Mouse (Mus musculus): ENCODE results near the gene Inhbb. TPM values are rescaled to one million over a fixed set of nuclear protein-coding genes. Genes with fewer than 3 reads are reported as not detected.

Inhbb gene
- polyA plus RNA-seq, 1 experiment, result 19.2 TPM

DNA sequence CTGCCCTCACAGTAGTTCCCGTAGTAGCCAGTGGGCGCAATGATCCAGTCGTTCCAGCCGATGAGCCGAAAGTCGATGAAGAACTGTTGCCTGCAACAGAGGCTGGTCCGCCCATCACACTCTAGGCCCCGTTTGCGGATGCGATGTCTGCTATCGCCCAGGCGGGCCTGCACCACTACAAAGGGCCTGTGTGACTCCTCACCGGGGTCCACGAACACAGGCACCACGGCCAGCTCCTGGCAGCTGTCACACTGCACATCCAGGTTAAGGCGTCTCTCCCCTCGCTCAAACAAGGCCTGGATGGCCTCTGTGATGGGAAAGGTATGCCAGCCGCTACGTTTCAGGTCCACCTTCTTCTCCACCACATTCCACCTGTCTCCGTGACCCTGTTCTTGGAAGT lies 4.5 kb downstream of the Inhbb start:
- TF ChIP-seq MAX (IDR thresholded peaks at IDR 0.05) (no peak), USF1 (IDR thresholded peaks at IDR 0.05; ENCODE audit: low read depth) (no peak), MYOD1 (IDR thresholded peaks at IDR 0.05; ENCODE audit: control insufficient read depth, insufficient read length, low read depth) (no peak)
- H3K4me3 ChIP-seq (ENCODE audit: insufficient read depth, poor library complexity, severe bottlenecking), result no peak overlapping the region

DNA sequence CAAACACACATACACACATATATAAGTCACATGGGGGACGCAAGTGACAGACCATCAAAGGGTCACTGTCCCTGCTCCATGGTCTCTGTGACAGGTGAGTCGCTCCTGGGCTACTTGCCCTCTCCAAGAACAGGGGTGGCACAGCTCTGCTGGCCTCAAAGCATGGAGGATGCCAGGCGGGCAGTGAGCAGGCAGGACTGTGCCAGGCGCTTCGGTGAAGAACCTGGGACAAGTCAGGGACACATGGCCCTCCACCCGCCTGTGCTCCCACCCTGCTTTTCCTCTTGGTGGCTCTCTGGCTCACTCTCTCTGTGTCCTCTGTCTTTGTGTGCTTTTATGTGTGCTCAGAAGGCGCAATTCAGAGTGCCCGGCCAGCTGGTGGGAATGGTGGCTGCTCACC lies 5.4 kb downstream of the Inhbb start:
- no peaks in the 10 kb centered on the region for H3K36me3 ChIP-seq (ENCODE audit: control insufficient read depth, insufficient read depth)
- H3K27me3 ChIP-seq (ENCODE audit: control insufficient read depth, insufficient read depth, insufficient read length), result no peaks in the 10 kb centered on the region
- no peak for TF ChIP-seq CEBPB (IDR thresholded peaks at IDR 0.05; ENCODE audit: low read depth)
- no peak for TF ChIP-seq MYOD1 (IDR thresholded peaks at IDR 0.05; ENCODE audit: control insufficient read depth, insufficient read length, low read depth)
- no peak for TF ChIP-seq CTCF (IDR thresholded peaks at IDR 0.05; ENCODE audit: control insufficient read depth, insufficient read depth, insufficient read length)
- TF ChIP-seq MYOG (IDR thresholded peaks at IDR 0.05; ENCODE audit: control insufficient read depth, extremely low read depth, insufficient read length), result no peak
- TF ChIP-seq MAX (IDR thresholded peaks at IDR 0.05), result no peak
- no peak for TF ChIP-seq FOSL1 (IDR thresholded peaks at IDR 0.05; ENCODE audit: insufficient read depth, low read length, poor library complexity, severe bottlenecking)
- TF ChIP-seq USF1 (IDR thresholded peaks at IDR 0.05; ENCODE audit: low read depth), result no peak
- H3ac ChIP-seq (ENCODE audit: control insufficient read depth, insufficient read length, low read depth), result no peak overlapping the region
- no peaks in the 10 kb centered on the region for H3K79me3 ChIP-seq (ENCODE audit: low read depth)
- no peaks in the 10 kb centered on the region for H3K79me2 ChIP-seq (ENCODE audit: control insufficient read depth, insufficient read depth)
- no peak overlapping the region for H3K4me3 ChIP-seq (ENCODE audit: insufficient read depth, poor library complexity, severe bottlenecking)

More for the DNA sequence above, 4.5 kb downstream of the Inhbb start:
- no peak overlapping the region for H3ac ChIP-seq (ENCODE audit: control insufficient read depth, insufficient read length, low read depth)
- no peaks in the 10 kb centered on the region for H3K27me3 ChIP-seq (ENCODE audit: control insufficient read depth, insufficient read depth, insufficient read length)
- H3K79me3 ChIP-seq (ENCODE audit: low read depth), result no peaks in the 10 kb centered on the region
- no peaks in the 10 kb centered on the region for H3K79me2 ChIP-seq (ENCODE audit: control insufficient read depth, insufficient read depth)
- H3K36me3 ChIP-seq (ENCODE audit: control insufficient read depth, insufficient read depth), result no peaks in the 10 kb centered on the region

DNA sequence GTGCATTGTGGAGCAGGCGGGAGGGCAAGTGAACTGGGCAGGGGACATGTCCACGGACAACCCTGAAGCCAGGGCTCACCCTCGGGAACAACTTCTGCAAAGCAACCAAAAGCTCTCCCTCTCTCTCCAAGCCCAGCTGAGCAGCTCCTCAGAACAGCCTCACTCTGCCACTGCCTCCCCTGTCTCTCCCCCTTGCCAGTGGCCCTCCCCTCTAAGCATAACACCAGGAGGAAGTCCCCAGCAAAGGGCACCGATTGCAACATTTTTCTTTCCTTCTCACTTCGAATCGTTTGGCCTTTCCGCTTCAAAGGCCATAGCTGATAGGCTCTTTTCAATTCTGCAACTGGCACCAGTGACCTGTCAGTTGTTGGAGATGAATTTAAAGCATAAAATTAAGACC lies 5.9 kb downstream of the Inhbb start:
- Histone ChIP-seq H3K27me3 (ENCODE audit: control insufficient read depth, insufficient read depth, insufficient read length) (no peaks in the 10 kb centered on the region), H3K79me3 (ENCODE audit: low read depth) (no peaks in the 10 kb centered on the region), H3K79me2 (ENCODE audit: control insufficient read depth, insufficient read depth) (no peaks in the 10 kb centered on the region), H3K4me3 (ENCODE audit: insufficient read depth, poor library complexity, severe bottlenecking) (no peak overlapping the region), H3K36me3 (ENCODE audit: control insufficient read depth, insufficient read depth) (no peaks in the 10 kb centered on the region), H3ac (ENCODE audit: control insufficient read depth, insufficient read length, low read depth) (no peak overlapping the region)
- no peak for TF ChIP-seq CTCF (IDR thresholded peaks at IDR 0.05; ENCODE audit: control insufficient read depth, insufficient read depth, insufficient read length)
- TF ChIP-seq CEBPB (IDR thresholded peaks at IDR 0.05; ENCODE audit: low read depth), result no peak
- no peak for TF ChIP-seq USF1 (IDR thresholded peaks at IDR 0.05; ENCODE audit: low read depth)
- no peak for TF ChIP-seq MYOD1 (IDR thresholded peaks at IDR 0.05; ENCODE audit: control insufficient read depth, insufficient read length, low read depth)
- no peak for TF ChIP-seq MAX (IDR thresholded peaks at IDR 0.05)

DNA sequence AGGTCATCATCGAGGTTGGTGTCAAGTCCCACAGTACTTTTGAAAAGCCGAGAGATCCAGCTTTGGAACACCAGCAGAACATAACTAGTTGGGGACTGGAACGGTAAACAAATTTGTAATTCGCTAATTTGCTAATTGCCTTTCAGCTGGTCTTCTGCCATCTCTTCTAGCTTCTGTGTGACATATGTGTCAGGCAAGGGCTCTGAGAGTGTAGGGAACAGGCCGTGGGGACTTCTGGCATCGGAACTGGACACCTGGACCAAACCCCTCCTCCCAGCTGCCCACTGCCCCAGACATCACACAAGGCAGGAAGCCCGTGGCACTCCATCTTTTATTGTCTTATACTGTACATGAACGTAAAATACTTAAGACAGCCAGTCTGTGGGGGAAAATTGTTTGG lies 6.9 kb downstream of the Inhbb start:
- no peak overlapping the region for H3ac ChIP-seq (ENCODE audit: control insufficient read depth, insufficient read length, low read depth)
- H3K4me3 ChIP-seq (ENCODE audit: insufficient read depth, poor library complexity, severe bottlenecking), result no peak overlapping the region
- TF ChIP-seq MAX (IDR thresholded peaks at IDR 0.05) (no peak), MYOG (IDR thresholded peaks at IDR 0.05; ENCODE audit: control insufficient read depth, extremely low read depth, insufficient read length) (no peak), CEBPB (IDR thresholded peaks at IDR 0.05; ENCODE audit: low read depth) (no peak), CTCF (IDR thresholded peaks at IDR 0.05; ENCODE audit: control insufficient read depth, insufficient read depth, insufficient read length) (no peak), MYOD1 (IDR thresholded peaks at IDR 0.05; ENCODE audit: control insufficient read depth, insufficient read length, low read depth) (no peak), FOSL1 (IDR thresholded peaks at IDR 0.05; ENCODE audit: insufficient read depth, low read length, poor library complexity, severe bottlenecking) (no peak), USF1 (IDR thresholded peaks at IDR 0.05; ENCODE audit: low read depth) (no peak)
- no peaks in the 10 kb centered on the region for H3K79me3 ChIP-seq (ENCODE audit: low read depth)
- H3K27me3 ChIP-seq (ENCODE audit: control insufficient read depth, insufficient read depth, insufficient read length), result no peaks in the 10 kb centered on the region
- no peaks in the 10 kb centered on the region for H3K79me2 ChIP-seq (ENCODE audit: control insufficient read depth, insufficient read depth)
- H3K36me3 ChIP-seq (ENCODE audit: control insufficient read depth, insufficient read depth), result no peaks in the 10 kb centered on the region

DNA sequence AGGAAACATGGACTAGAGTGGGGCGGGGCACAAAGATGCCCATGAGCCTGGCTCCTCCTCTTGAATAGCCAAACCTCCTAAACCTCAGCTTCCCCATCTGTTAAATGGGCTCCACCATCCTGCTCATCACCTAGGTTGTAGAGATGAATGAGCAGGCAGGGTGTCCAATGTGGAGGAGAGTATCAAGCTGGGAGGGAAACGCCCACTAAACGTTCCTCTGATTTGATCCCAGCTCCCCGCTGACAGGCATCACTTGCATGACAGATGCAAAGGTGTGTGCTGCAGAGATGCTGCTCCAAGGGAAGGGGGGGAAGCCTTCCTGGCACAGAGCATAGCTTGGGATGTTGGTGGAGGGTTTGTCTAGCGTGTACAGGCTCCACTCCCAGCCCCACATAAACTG lies 11.4 kb downstream of the Inhbb start:
- TF ChIP-seq CEBPB (IDR thresholded peaks at IDR 0.05; ENCODE audit: low read depth), result no peak
- no peak for TF ChIP-seq MAX (IDR thresholded peaks at IDR 0.05)
- no peak for TF ChIP-seq FOSL1 (IDR thresholded peaks at IDR 0.05; ENCODE audit: insufficient read depth, low read length, poor library complexity, severe bottlenecking)
- TF ChIP-seq USF1 (IDR thresholded peaks at IDR 0.05; ENCODE audit: low read depth), result no peak
- TF ChIP-seq CTCF (IDR thresholded peaks at IDR 0.05; ENCODE audit: control insufficient read depth, insufficient read depth, insufficient read length), result no peak
- no peak for TF ChIP-seq MYOD1 (IDR thresholded peaks at IDR 0.05; ENCODE audit: control insufficient read depth, insufficient read length, low read depth)
- TF ChIP-seq MYOG (IDR thresholded peaks at IDR 0.05; ENCODE audit: control insufficient read depth, extremely low read depth, insufficient read length), result no peak

DNA sequence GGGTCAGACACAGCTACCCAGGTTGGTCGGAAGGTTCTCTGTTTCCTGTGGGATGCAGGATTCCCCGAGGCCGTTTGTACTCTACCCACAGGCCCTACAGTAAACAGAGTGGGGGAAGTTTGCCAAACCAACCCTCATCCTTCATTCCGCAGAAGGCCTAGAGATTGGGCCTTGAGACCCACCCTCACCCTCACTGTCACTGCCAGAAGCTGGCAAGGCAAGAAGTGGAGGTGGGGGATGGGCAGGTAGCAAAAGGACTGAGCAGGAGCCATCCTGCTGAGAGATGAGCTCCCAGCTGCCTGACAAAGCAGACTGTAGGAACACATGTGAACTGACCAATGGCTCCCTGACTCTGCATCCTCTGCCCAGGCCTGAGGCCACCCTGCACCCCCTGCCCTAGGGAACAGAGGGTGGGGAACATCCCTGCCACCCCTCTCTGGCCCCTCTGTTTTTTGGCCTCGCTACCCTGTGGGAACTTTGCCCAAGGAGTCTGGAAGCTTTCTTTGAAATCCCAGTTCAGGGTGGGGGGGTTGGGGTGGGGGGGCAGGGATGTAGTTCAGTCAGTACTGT lies 12.4 kb downstream of the Inhbb start:
- Histone ChIP-seq H3K79me2 (ENCODE audit: control insufficient read depth, insufficient read depth) (no peaks in the 10 kb centered on the region), H3ac (ENCODE audit: control insufficient read depth, insufficient read length, low read depth) (no peak overlapping the region), H3K4me3 (ENCODE audit: insufficient read depth, poor library complexity, severe bottlenecking) (no peak overlapping the region), H3K27me3 (ENCODE audit: control insufficient read depth, insufficient read depth, insufficient read length) (no peaks in the 10 kb centered on the region), H3K79me3 (ENCODE audit: low read depth) (no peaks in the 10 kb centered on the region), H3K36me3 (ENCODE audit: control insufficient read depth, insufficient read depth) (no peaks in the 10 kb centered on the region)
- TF ChIP-seq MAX (IDR thresholded peaks at IDR 0.05), result no peak
- TF ChIP-seq USF1 (IDR thresholded peaks at IDR 0.05; ENCODE audit: low read depth), result no peak
- TF ChIP-seq CEBPB (IDR thresholded peaks at IDR 0.05; ENCODE audit: low read depth), result no peak
- no peak for TF ChIP-seq MYOG (IDR thresholded peaks at IDR 0.05; ENCODE audit: control insufficient read depth, extremely low read depth, insufficient read length)
- TF ChIP-seq CTCF (IDR thresholded peaks at IDR 0.05; ENCODE audit: control insufficient read depth, insufficient read depth, insufficient read length), result no peak
- TF ChIP-seq FOSL1 (IDR thresholded peaks at IDR 0.05; ENCODE audit: insufficient read depth, low read length, poor library complexity, severe bottlenecking), result no peak
- TF ChIP-seq MYOD1 (IDR thresholded peaks at IDR 0.05; ENCODE audit: control insufficient read depth, insufficient read length, low read depth), result no peak

More for the DNA sequence above, 11.4 kb downstream of the Inhbb start:
- Histone ChIP-seq H3K79me3 (ENCODE audit: low read depth) (no peaks in the 10 kb centered on the region), H3K36me3 (ENCODE audit: control insufficient read depth, insufficient read depth) (no peaks in the 10 kb centered on the region), H3K27me3 (ENCODE audit: control insufficient read depth, insufficient read depth, insufficient read length) (no peaks in the 10 kb centered on the region), H3K4me3 (ENCODE audit: insufficient read depth, poor library complexity, severe bottlenecking) (no peak overlapping the region), H3ac (ENCODE audit: control insufficient read depth, insufficient read length, low read depth) (no peak overlapping the region), H3K79me2 (ENCODE audit: control insufficient read depth, insufficient read depth) (no peaks in the 10 kb centered on the region)

Data from C2C12 (cell line).